Mouse (Mus musculus) midbrain, embryonic 12.5 days (tissue): ENCODE measurements around the gene Olfr829. TPM values are rescaled to one million over a fixed set of nuclear protein-coding genes. Genes with fewer than 3 reads are reported as not detected.
"Not testable (repeated sequence)": the region's sequence is repeated elsewhere in the genome, so short reads cannot be mapped to it uniquely, and the experiment has no call there.

Experiments used
- ATAC-seq: fragments of 200-750 bp; cut with Nextera tagmentation; 2 replicates; pipeline ENCODE4 v1.8.0; 2017; ENCODE audit warnings: low read depth, moderate TSS enrichment, moderate library complexity; ENCODE audit not compliant: low FRiP score
- H3K27ac ChIP-seq: fragments of 300-500 bp; sonication (generic); replicated peaks from 2 replicates; pipeline ENCODE4 v1.5.1; 2016; ENCODE audit warnings: mild to moderate bottlenecking
- H3K27me3 ChIP-seq: fragments of 300-500 bp; sonication (generic); 2 replicates; pipeline ENCODE4 v1.6.1; 2016; ENCODE audit warnings: mild to moderate bottlenecking
- H3K36me3 ChIP-seq: fragments of 300-500 bp; sonication (generic); 2 replicates; pipeline ENCODE4 v1.6.1; 2016
- H3K4me1 ChIP-seq: fragments of 300-500 bp; sonication (generic); 2 replicates; pipeline ENCODE4 v1.6.1; 2016
- H3K4me2 ChIP-seq: fragments of 300-500 bp; sonication (generic); replicated peaks from 2 replicates; pipeline ENCODE4 v1.6.1; 2016; ENCODE audit warnings: mild to moderate bottlenecking, moderate library complexity
- H3K4me3 ChIP-seq: fragments of 300-500 bp; sonication (generic); 2 replicates; pipeline ENCODE4 v1.5.1; 2016; ENCODE audit warnings: mild to moderate bottlenecking
- H3K9ac ChIP-seq: fragments of 300-500 bp; sonication (generic); replicated peaks from 2 replicates; pipeline ENCODE4 v1.6.1; 2016; ENCODE audit warnings: mild to moderate bottlenecking, moderate library complexity
- H3K9me3 ChIP-seq: fragments of 300-500 bp; sonication (generic); 2 replicates; pipeline ENCODE4 v1.6.1; 2016; ENCODE audit warnings: mild to moderate bottlenecking
- WGBS: fragments of 180-500 bp; shearing (Covaris S2); methylation state at CpG from one replicate; pipeline ENCODE4 v1.1.7; 2016; 5-methylcytosine and 5-hydroxymethylcytosine counted together
- polyA plus RNA-seq: library from polyadenylated mRNA; unstranded; fragments of >200 nt; fragmentation: Nextera tagmentation; extraction: Ambion mirVana; gene quantifications from 2 replicates; pipeline ENCODE4 v1.2.1, GENCODE M21; 2016

Olfr829 gene
- not detected in 2 replicates for polyA plus RNA-seq

GRCm38 (mm10) chr9:18854633-18855032, at the start of gene Olfr829:
Gene Olfr829, plus strand, starts transcription at chr9:18854933.
- H3K4me2 ChIP-seq: no peak within 1 kb of the TSS
- H3K36me3 ChIP-seq: no peaks in the 10 kb centered on the region
- H3K9me3 ChIP-seq: no peaks in the 10 kb centered on the region
- 74% methylated on average over 1 of the region's 1 CpGs for WGBS
- H3K27me3 ChIP-seq: no peaks in the 10 kb centered on the region
- no peak for ATAC-seq
- H3K9ac ChIP-seq: no peak within 1 kb of the TSS
- H3K4me1 ChIP-seq: no peaks in the 10 kb centered on the region
- H3K27ac ChIP-seq: no peak within 1 kb of the TSS
- no peak within 1 kb of the TSS for H3K4me3 ChIP-seq

GRCm38 (mm10) chr9:18819426-18819825, 35.3 kb upstream of the Olfr829 start, which contains the start of gene Olfr828:
Gene Olfr828, minus strand, starts transcription at chr9:18819526.
- Histone ChIP-seq H3K4me2 (no peak within 1 kb of the TSS), H3K27me3 (no peaks in the 10 kb centered on the region), H3K27ac (no peak within 1 kb of the TSS), H3K9me3 (no peaks in the 10 kb centered on the region), H3K4me1 (no peaks in the 10 kb centered on the region), H3K4me3 (no peak within 1 kb of the TSS), H3K9ac (no peak within 1 kb of the TSS), H3K36me3 (no peaks in the 10 kb centered on the region)
- no peak for ATAC-seq

GRCm38 (mm10) chr9:18874393-18874792, 19.7 kb downstream of the Olfr829 start, which contains the start of gene Olfr830:
Gene Olfr830, plus strand, starts transcription at chr9:18874693.
- Histone ChIP-seq H3K4me2 (no peak within 1 kb of the TSS), H3K36me3 (no peaks in the 10 kb centered on the region), H3K27me3 (no peaks in the 10 kb centered on the region), H3K27ac (no peak within 1 kb of the TSS), H3K9ac (no peak within 1 kb of the TSS), H3K4me1 (no peaks in the 10 kb centered on the region), H3K9me3 (no peaks in the 10 kb centered on the region), H3K4me3 (no peak within 1 kb of the TSS)
- no peak for ATAC-seq

- not testable (repeated sequence) for H3K27ac ChIP-seq, H3K36me3 ChIP-seq, H3K9ac ChIP-seq, H3K27me3 ChIP-seq, H3K4me2 ChIP-seq, H3K4me3 ChIP-seq, H3K9me3 ChIP-seq, H3K4me1 ChIP-seq, ATAC-seq
- 74% methylated on average over 2 of the region's 2 CpGs for WGBS
Measured at GRCm38 (mm10) chr9:18907699-18908098, 53.0 kb downstream of the Olfr829 start.

Other genes starting within 250 kb of the Olfr829 start
- gene Muc16, start 180.4 kb upstream of the Olfr829 start, polyA plus RNA-seq: not detected in 2 replicates
- gene Olfr24, start 90.9 kb upstream of the Olfr829 start, polyA plus RNA-seq: not detected in 2 replicates
- gene Olfr828, start 35.4 kb upstream of the Olfr829 start, polyA plus RNA-seq: not detected in 2 replicates
- not detected in 2 replicates for gene Olfr830, start 19.8 kb downstream of the Olfr829 start, polyA plus RNA-seq
- gene Olfr832, start 82.2 kb downstream of the Olfr829 start, polyA plus RNA-seq: not detected in 2 replicates
- not detected in 2 replicates for gene Olfr834, start 133.1 kb downstream of the Olfr829 start, polyA plus RNA-seq
- not detected in 2 replicates for gene Olfr835, start 177.8 kb downstream of the Olfr829 start, polyA plus RNA-seq